Mouse (Mus musculus) limb, embryonic 14.5 days (tissue): ENCODE measurements around the gene Srgn. TPM values are rescaled to one million over a fixed set of nuclear protein-coding genes. Genes with fewer than 3 reads are reported as not detected.

ENCODE experiments used
- ATAC-seq: fragments of 200-750 bp; cut with Nextera tagmentation; 2 replicates; pipeline ENCODE4 v1.8.0; 2017; ENCODE audit warnings: low read depth, moderate number of reproducible peaks, moderate TSS enrichment; ENCODE audit not compliant: low FRiP score
- DNase-seq: peaks from one replicate; pipeline ENCODE4 v3.0.0-alpha.2; 2015; ENCODE audit warnings: low spot score
- H3K27ac ChIP-seq: fragments of 300-500 bp; sonication (generic); replicated peaks from 2 replicates; pipeline ENCODE4 v1.5.1; 2014; ENCODE audit warnings: low read depth, mild to moderate bottlenecking, low read length, moderate library complexity, mixed read lengths
- H3K27me3 ChIP-seq: fragments of 300-500 bp; sonication (generic); 2 replicates; pipeline ENCODE4 v1.6.1; 2014; ENCODE audit warnings: low read length, mixed read lengths; ENCODE audit not compliant: control insufficient read depth, insufficient read depth
- H3K36me3 ChIP-seq: fragments of 300-500 bp; sonication (generic); 2 replicates; pipeline ENCODE4 v1.6.1; 2014; ENCODE audit warnings: mild to moderate bottlenecking, low read length, moderate library complexity, mixed read lengths; ENCODE audit not compliant: control insufficient read depth, insufficient read depth
- H3K4me1 ChIP-seq: fragments of 300-500 bp; sonication (generic); 2 replicates; pipeline ENCODE4 v1.6.1; 2014; ENCODE audit warnings: antibody characterized with exemption, low read length, mixed read lengths; ENCODE audit not compliant: control insufficient read depth, insufficient read depth
- H3K4me2 ChIP-seq: fragments of 300-500 bp; sonication (generic); replicated peaks from 2 replicates; pipeline ENCODE4 v1.6.1; 2014; ENCODE audit warnings: low read depth, mild to moderate bottlenecking, low read length, moderate library complexity; ENCODE audit not compliant: severe bottlenecking
- H3K4me3 ChIP-seq: fragments of 300-500 bp; sonication (generic); replicated peaks from 2 replicates; pipeline ENCODE4 v1.5.1; 2014; ENCODE audit warnings: low read length
- H3K9ac ChIP-seq: fragments of 300-500 bp; sonication (generic); 2 replicates; pipeline ENCODE4 v1.6.1; 2014; ENCODE audit warnings: mild to moderate bottlenecking, low read depth, low read length, moderate library complexity; ENCODE audit not compliant: severe bottlenecking
- H3K9me3 ChIP-seq: fragments of 300-500 bp; sonication (generic); 2 replicates; pipeline ENCODE4 v1.6.1; 2016; ENCODE audit warnings: low read length; ENCODE audit not compliant: control insufficient read depth
- POLR2A ChIP-seq: fragments of 200-500 bp; IDR thresholded peaks from 2 replicates; pipeline ENCODE4 v1.8.0; 2012; ENCODE audit warnings: inconsistent platforms, mild to moderate bottlenecking, moderate library complexity, borderline replicate concordance; ENCODE audit not compliant: insufficient read depth, insufficient read length; ENCODE audit errors: extremely low read depth
- WGBS: fragments of 180-500 bp; shearing (Covaris S2); extraction: QIAGEN DNeasy Blood & Tissue Kit; methylation state at CpG from one replicate; pipeline ENCODE4 v1.1.7; 2014; 5-methylcytosine and 5-hydroxymethylcytosine counted together
- polyA plus RNA-seq, 2 experiments: library from polyadenylated mRNA; depleted of rRNA in 1 of 2; stranded (reverse) in 1 of 2; unstranded in 1 of 2; fragments of >200 nt; fragmentation: Nextera tagmentation in 1 of 2; extraction: Ambion mirVana in 1 of 2; gene quantifications; 2 replicates each; pipeline versions ENCODE4 v1.2.1 to v1.2.3; 2012 to 2014

The Srgn gene
- polyA plus RNA-seq, 2 experiments: 14.7 to 49.4 TPM

DNA sequence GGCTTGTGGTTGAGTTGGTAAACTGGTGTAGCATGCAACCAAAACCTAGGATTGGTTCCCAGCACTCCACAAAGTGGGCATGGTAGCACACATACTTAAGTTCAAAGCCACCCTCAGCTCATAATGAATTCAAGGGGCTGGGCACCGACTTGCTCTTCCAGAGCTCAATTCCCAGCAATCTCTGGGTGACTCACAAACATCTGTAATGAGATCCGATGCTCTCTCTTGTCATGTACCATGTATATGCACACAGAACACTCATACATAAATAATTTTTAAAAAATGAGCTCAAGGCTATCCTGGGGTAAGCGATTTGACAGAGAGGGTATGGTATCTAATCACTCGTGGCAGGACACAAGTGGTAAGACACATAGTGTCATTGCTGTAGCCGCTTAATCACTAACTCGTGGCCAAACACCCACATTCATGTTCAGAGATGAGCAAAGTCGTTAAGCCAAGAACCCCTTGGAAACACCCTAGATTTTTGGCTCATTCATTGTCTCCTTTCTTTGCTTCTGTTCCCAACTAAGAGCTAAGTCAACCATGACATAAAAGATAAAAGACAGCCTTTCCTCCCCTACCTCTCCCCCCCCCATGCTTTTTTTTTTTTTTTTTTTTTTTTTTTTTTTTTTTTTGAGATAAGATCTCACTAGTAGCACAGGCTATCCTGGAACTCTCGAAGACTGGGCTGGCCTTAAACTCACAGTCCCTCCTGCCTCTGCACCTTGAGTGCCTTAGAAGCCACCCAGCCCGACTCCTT, 21.8 kb downstream of the Srgn start:
- TF ChIP-seq POLR2A: no peak
- no peak overlapping the region for H3K4me2 ChIP-seq
- no peaks in the 10 kb centered on the region for H3K27me3 ChIP-seq
- H3K4me3 ChIP-seq: no peak overlapping the region
- WGBS: 79% methylated on average over 9 of the region's 9 CpGs
- H3K9ac ChIP-seq: no peak overlapping the region
- H3K9me3 ChIP-seq: no peaks in the 10 kb centered on the region
- ATAC-seq: no peak
- no peaks in the 10 kb centered on the region for H3K36me3 ChIP-seq
- no peaks in the 10 kb centered on the region for H3K4me1 ChIP-seq
- H3K27ac ChIP-seq: no peak overlapping the region
- no peak for DNase-seq

DNA sequence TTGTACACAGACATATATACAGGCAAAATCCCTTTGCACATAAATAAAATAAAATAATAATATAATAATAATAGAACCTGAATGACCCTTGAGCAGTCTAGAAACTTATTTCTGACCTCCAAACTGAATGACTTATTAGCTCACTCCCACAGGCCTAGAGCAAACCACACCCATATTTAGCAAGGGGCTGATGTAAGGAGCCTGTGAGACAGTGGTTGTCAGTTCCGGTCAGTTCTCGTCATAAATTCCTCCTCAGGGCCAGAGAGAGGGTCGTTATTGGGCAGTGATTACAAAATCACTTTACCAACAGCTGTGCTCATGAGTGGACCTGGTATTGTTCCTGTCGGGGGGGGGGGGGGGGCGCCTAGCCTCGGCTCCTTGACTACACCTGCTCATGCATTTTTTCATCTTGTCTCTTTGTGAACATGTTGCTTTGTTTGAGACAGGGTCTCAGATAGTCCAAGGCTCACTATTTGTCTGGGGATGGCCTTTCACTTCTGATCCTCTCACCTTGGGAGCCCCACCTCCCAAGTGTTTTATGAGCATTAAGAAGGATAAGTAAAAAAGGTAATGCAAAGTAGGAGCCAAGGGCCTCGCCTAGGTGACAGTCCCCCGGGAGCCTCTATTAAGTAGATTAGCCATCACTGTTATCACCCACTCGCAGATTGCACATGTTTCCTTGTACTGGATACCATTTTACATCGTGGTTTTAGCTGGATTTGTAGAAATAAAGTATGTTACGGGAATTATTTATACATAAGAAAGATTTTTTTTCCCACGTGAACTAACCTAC, 23.2 kb downstream of the Srgn start:
- no peak for TF ChIP-seq POLR2A
- 67% methylated on average over 12 of the region's 12 CpGs for WGBS
- H3K27me3 ChIP-seq: no peaks in the 10 kb centered on the region
- ATAC-seq (no peak), DNase-seq (no peak)
- H3K4me1 ChIP-seq: no peaks in the 10 kb centered on the region
- no peak overlapping the region for H3K4me3 ChIP-seq
- no peaks in the 10 kb centered on the region for H3K9me3 ChIP-seq
- H3K27ac ChIP-seq: no peak overlapping the region
- H3K9ac ChIP-seq: no peak overlapping the region
- no peaks in the 10 kb centered on the region for H3K36me3 ChIP-seq
- no peak overlapping the region for H3K4me2 ChIP-seq

DNA sequence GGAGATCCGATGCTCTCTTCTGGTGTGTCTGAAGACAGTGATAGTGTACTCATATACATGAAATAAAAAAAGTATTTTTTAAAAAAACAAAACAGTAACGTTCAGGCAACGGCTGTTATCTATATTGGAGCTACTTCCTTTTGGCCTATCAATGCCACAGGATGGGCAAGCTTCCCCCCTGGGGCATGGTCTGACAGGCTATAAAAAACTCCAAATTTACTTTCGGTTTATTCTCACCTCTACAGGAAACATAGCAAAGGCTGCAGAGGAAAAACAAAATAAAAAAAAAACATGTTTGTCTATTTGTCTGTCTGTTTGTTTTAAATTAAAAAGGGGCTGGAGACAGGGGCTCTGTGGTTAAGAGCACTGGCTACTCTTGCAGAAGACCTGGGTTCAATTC, 23.9 kb downstream of the Srgn start:
- no peaks in the 10 kb centered on the region for H3K36me3 ChIP-seq
- DNase-seq (no peak), ATAC-seq (no peak)
- no peaks in the 10 kb centered on the region for H3K27me3 ChIP-seq
- 71% methylated on average over 4 of the region's 4 CpGs for WGBS
- H3K27ac ChIP-seq: no peak overlapping the region
- TF ChIP-seq POLR2A: no peak
- H3K9ac ChIP-seq: no peak overlapping the region
- H3K4me2 ChIP-seq: no peak overlapping the region
- H3K4me3 ChIP-seq: no peak overlapping the region
- no peaks in the 10 kb centered on the region for H3K9me3 ChIP-seq
- H3K4me1 ChIP-seq: no peaks in the 10 kb centered on the region

DNA sequence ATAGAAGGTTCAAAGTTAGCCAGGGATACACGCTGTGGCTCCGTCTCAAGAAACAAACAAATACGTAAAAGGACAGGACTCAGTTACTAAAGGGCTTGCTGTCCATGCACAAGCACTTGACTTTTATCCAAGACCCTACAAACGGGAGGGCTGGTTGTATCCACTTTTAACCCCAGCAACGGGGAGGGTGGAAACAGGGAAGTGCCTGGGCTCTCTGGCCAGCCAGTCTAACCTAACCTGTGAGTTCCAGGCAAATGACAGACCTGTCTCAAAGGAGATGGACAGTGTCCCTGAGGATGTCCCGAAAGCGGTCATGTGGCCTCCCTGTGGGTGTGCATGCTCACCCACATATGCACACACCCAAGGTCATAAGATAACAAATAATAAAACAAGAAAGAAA, 25.3 kb downstream of the Srgn start:
- Histone ChIP-seq H3K4me1 (no peaks in the 10 kb centered on the region), H3K4me3 (no peak overlapping the region), H3K9me3 (no peaks in the 10 kb centered on the region), H3K9ac (no peak overlapping the region), H3K4me2 (no peak overlapping the region), H3K27ac (no peak overlapping the region), H3K36me3 (no peaks in the 10 kb centered on the region), H3K27me3 (no peaks in the 10 kb centered on the region)
- TF ChIP-seq POLR2A: no peak
- DNase-seq (no peak), ATAC-seq (no peak)
- WGBS: 78% methylated on average over 7 of the region's 7 CpGs

DNA sequence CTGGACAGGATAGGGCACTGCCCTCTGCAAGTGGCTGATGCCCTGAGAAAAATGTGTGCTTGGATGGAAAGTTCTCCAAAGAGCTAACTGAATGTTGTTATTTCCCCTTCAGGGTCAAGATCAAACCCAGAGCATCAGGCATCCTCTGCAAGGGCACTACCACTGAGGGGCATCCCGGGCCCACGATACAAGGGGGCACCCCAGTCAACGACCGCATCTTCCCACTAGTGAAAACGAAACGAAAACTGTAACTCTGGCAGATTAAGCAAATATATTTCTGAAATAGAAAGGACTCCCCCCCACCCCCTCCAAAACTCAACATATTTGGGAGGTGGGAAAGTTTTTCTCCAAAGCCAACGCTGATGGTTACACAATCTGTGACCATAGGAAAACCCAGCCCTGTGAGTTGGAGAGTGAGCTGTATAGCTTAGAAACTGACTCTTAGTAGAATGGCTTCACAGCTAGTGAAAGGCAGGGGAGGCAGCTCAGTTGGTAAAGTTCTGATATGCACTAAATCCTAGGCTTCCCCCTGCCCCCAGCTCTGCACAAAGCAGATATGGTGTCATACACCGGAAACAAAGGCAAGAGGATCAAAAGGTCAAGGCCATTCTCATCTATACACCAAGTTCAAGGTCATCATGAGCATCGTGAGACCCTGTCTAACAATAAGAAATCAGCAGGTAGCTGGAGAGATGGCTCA, 26.2 kb downstream of the Srgn start:
- WGBS: 87% methylated on average over 9 of the region's 9 CpGs
- ATAC-seq: no peak
- TF ChIP-seq POLR2A: no peak
- Histone ChIP-seq H3K9ac (no peak overlapping the region), H3K27me3 (no peaks in the 10 kb centered on the region), H3K36me3 (no peaks in the 10 kb centered on the region), H3K4me1 (no peaks in the 10 kb centered on the region), H3K27ac (no peak overlapping the region), H3K4me3 (no peak overlapping the region), H3K9me3 (no peaks in the 10 kb centered on the region), H3K4me2 (no peak overlapping the region)
- DNase-seq: no peak
